Mouse (Mus musculus): ENCODE measurements around the gene Ifrd2. TPM values are rescaled to one million over a fixed set of nuclear protein-coding genes. Genes with fewer than 3 reads are reported as not detected.

Ifrd2 gene
- polyA plus RNA-seq, 1 experiment = 65.1 TPM

DNA sequence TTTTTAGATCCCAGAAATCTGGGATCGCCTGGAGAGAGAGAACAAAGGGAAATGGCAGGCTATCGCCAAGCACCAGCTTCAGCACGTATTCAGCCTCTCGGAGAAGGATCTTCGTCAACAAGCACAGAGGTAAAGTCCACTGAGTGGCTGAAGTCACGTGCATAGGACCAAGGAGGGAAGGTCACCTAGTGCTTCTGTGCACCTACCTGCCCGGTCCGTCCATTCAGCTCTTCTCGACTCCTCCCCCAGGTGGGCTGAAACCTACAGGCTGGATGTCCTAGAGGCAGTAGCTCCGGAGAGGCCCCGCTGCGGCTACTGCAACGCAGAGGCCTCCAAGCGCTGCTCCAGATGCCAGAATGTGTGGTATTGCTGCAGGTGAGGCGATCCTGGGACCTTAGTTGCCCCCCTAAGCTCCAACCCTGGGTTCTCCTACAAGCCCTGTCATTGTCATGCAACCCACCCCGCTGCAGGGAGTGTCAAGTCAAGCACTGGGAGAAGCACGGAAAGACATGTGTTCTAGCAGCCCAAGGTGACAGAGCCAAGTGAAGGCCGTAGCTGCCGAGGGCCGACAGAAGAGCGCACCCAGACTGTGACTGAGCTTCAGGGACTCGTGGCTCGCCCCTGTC is 36.8 kb upstream of the Ifrd2 start:
- no peaks in the 10 kb centered on the region for H3K27me3 ChIP-seq (ENCODE audit: control insufficient read depth, insufficient read depth, low read length)
- no peaks in the 10 kb centered on the region for H3K36me3 ChIP-seq (ENCODE audit: control insufficient read depth, insufficient read depth, low read length)
- peaks cover 61% of the 10 kb centered on the region for H3K4me1 ChIP-seq (replicated peaks; ENCODE audit: control insufficient read depth, insufficient read depth, low read length)
- 61% methylated on average over 23 of the region's 23 CpGs for WGBS
- peak overlapping the region; percentile 70 for H3K27ac ChIP-seq (ENCODE audit: control insufficient read depth, insufficient read depth, low read length)
- TF ChIP-seq POLR2A (IDR thresholded peaks at IDR 0.05; ENCODE audit: control insufficient read depth, extremely low read depth, insufficient read depth, low read length, poor library complexity) (peak; percentile 13; the same call in 1 of the 2 replicates), CTCF (IDR thresholded peaks at IDR 0.05; ENCODE audit: borderline replicate concordance, control insufficient read depth, extremely low read depth, insufficient read depth, low read length, poor library complexity) (no peak)
- H3K4me3 ChIP-seq (ENCODE audit: control insufficient read depth, insufficient read depth, low read length) = peak overlapping the region; percentile 53
- DNase-seq = no peak

DNA sequence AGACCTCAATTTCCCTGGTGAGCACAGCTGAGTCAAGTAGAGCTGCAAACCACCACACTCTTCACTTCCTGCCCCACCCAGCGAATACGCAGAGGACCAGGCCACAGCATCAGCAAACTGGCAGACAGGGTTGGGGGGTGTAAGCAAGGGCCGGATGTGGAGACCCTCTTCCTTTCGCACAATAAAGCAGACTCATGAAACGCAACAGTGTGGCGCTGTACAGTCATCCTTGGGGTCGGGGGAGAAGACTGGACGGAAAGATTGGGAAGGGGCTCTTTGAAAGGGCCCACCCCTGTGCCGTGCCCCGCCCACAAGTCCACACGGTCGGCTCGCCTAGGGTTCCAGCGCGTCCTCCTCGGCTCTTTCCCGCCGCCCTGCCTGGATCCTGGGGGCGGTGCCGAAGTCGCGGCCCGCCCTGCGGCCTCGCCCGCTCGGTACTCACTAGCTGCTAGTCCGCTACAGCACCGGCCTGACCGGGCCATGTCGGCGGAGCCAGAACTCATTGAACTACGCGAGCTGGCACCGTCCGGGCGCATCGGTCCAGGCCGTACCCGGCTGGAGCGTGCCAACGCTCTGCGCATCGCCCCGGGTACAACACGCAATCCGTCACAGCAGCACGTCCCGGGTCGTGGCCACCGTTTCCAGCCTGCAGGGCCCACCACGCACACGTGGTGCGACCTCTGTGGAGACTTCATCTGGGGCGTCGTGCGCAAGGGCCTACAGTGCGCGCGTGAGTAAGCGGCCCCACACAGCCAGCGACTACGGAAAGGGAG is 36.1 kb upstream of the Ifrd2 start, which contains the start of gene Rassf1:
TSS of gene Rassf1 (plus strand) at position 439 of the 773 bp plus-strand sequence.
- Histone ChIP-seq H3K4me3 (ENCODE audit: control insufficient read depth, insufficient read depth, low read length) (peak within 1 kb of the TSS; percentile 53), H3K36me3 (ENCODE audit: control insufficient read depth, insufficient read depth, low read length) (no peaks in the 10 kb centered on the region), H3K4me1 (replicated peaks; ENCODE audit: control insufficient read depth, insufficient read depth, low read length) (peaks cover 58% of the 10 kb centered on the region), H3K27me3 (ENCODE audit: control insufficient read depth, insufficient read depth, low read length) (no peaks in the 10 kb centered on the region), H3K27ac (ENCODE audit: control insufficient read depth, insufficient read depth, low read length) (peak within 1 kb of the TSS; percentile 70)
- TF ChIP-seq CTCF (IDR thresholded peaks at IDR 0.05; ENCODE audit: borderline replicate concordance, control insufficient read depth, extremely low read depth, insufficient read depth, low read length, poor library complexity) (0 out of 2 replicates have a peak, but pooled peaks have one; percentile 35), POLR2A (IDR thresholded peaks at IDR 0.05; ENCODE audit: control insufficient read depth, extremely low read depth, insufficient read depth, low read length, poor library complexity) (no peak)
- WGBS = 2% methylated on average over 63 of the region's 63 CpGs
- peak; percentile 80 for DNase-seq

DNA sequence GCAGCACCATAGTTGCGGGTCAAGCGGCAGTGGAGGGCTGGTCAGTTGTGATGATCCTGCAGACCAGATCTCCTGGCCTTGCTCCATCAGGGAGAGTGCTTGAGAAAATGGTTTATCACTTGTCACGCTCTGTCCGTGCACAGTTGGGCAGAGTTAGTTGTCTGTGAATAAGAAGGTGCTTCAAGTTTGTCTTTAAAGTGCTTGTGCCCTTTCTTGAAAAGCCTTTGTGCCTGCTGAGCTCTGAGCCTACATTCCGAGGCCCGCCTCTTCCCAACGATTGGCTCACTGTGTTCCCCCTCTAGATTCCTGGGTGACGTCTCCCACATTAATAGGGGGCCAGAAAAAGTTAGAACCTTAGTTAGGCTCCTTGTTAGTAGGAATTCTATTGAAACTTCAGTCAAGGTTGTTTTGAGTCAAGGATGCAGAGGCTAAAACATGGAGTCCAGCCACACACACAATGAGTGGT is 35.5 kb upstream of the Ifrd2 start:
- Histone ChIP-seq H3K27ac (ENCODE audit: control insufficient read depth, insufficient read depth, low read length) (peak overlapping the region; percentile 28; the same call in 1 of the 2 replicates), H3K4me1 (replicated peaks; ENCODE audit: control insufficient read depth, insufficient read depth, low read length) (peaks cover 57% of the 10 kb centered on the region), H3K27me3 (ENCODE audit: control insufficient read depth, insufficient read depth, low read length) (no peaks in the 10 kb centered on the region), H3K36me3 (ENCODE audit: control insufficient read depth, insufficient read depth, low read length) (no peaks in the 10 kb centered on the region; the same call in 1 of the 2 replicates), H3K4me3 (ENCODE audit: control insufficient read depth, insufficient read depth, low read length) (peak overlapping the region; percentile 53)
- WGBS = 45% methylated on average over 8 of the region's 8 CpGs
- DNase-seq = no peak
- TF ChIP-seq CTCF (IDR thresholded peaks at IDR 0.05; ENCODE audit: borderline replicate concordance, control insufficient read depth, extremely low read depth, insufficient read depth, low read length, poor library complexity) (no peak), POLR2A (IDR thresholded peaks at IDR 0.05; ENCODE audit: control insufficient read depth, extremely low read depth, insufficient read depth, low read length, poor library complexity) (no peak)

DNA sequence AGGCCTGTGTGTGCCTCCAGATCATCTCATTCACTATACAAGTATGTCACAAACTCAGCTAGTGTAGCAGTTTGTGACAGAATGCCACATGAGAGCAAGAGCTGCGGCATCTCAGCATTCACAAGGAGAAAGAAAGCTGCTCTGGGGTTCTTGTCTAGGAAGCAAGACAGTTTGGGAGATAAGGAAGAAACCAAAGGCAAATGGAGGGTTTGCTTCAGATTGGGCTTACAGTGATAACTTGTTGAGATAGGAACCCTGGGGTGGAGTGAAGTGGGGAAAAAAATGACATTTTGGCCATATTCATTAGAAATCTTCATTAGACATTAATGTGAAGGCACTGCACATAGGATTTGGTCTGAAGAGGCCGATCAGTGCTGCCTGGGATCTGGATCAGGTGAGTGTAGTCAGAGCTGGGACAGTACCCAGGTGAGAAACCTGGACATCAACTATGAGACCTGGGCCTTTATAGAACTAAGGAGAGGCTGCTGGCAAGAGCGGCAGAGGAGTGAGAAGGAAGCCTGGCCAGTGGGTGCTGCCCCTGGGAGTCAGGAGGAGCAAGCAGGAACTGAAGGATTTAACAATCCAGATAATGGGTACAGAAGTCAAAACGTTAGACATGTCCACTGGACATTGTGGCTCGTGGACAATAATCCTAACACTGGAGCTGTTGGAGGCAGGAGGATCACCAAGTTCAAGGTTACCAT is 34.6 kb upstream of the Ifrd2 start:
- WGBS = 89% methylated on average over 5 of the region's 5 CpGs
- TF ChIP-seq POLR2A (IDR thresholded peaks at IDR 0.05; ENCODE audit: control insufficient read depth, extremely low read depth, insufficient read depth, low read length, poor library complexity) = no peak
- no peak for TF ChIP-seq CTCF (IDR thresholded peaks at IDR 0.05; ENCODE audit: borderline replicate concordance, control insufficient read depth, extremely low read depth, insufficient read depth, low read length, poor library complexity)
- no peak overlapping the region for H3K4me3 ChIP-seq (ENCODE audit: control insufficient read depth, insufficient read depth, low read length)
- H3K4me1 ChIP-seq (replicated peaks; ENCODE audit: control insufficient read depth, insufficient read depth, low read length) = peaks cover 49% of the 10 kb centered on the region
- peaks cover 8% of the 10 kb centered on the region for H3K36me3 ChIP-seq (ENCODE audit: control insufficient read depth, insufficient read depth, low read length)
- DNase-seq = no peak
- H3K27ac ChIP-seq (ENCODE audit: control insufficient read depth, insufficient read depth, low read length) = no peak overlapping the region
- H3K27me3 ChIP-seq (ENCODE audit: control insufficient read depth, insufficient read depth, low read length) = no peaks in the 10 kb centered on the region

DNA sequence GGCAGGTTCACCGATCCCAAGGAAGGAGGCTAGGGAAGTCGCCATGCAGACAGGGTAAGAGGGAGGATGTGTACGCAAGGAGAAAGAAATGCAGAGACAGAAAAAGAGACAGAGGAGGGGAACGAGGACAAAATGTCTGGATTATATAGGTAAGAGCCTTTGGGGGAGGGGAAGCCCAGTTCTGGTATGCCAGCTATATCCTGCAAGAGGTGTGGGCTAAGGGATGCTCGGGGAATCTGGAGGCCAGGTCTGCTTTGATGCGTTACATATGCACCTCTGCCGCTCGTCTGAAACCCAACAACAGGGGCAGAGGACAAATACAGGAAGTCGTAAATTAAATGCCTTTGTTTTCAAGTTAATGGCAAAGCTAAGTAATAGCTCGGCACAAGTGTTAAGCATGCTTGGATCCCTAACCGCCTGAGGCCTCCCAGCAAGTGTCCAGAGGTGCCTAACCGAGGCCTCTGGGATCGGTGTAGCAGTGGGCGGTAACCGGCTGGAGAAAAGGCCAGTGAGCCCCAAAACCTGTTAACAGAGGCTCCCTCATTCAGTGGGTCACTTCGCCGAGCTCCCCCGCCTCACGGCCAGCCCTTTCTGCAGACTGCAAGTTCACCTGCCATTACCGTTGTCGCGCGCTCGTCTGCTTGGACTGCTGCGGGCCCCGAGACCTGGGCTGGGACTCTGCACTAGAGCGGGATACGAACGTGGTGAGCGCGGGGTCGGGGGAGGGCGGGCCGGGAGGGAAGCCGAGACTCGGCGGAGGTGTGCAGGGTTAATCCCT is 33.7 kb upstream of the Ifrd2 start:
- H3K27ac ChIP-seq (ENCODE audit: control insufficient read depth, insufficient read depth, low read length) = peak overlapping the region; percentile 75
- H3K36me3 ChIP-seq (ENCODE audit: control insufficient read depth, insufficient read depth, low read length) = peaks cover 17% of the 10 kb centered on the region
- no peaks in the 10 kb centered on the region for H3K27me3 ChIP-seq (ENCODE audit: control insufficient read depth, insufficient read depth, low read length)
- H3K4me1 ChIP-seq (replicated peaks; ENCODE audit: control insufficient read depth, insufficient read depth, low read length) = peaks cover 49% of the 10 kb centered on the region
- peak overlapping the region; percentile 71 for H3K4me3 ChIP-seq (ENCODE audit: control insufficient read depth, insufficient read depth, low read length)
- WGBS = 4% methylated on average over 37 of the region's 37 CpGs
- peak; percentile 59 for DNase-seq
- TF ChIP-seq POLR2A (IDR thresholded peaks at IDR 0.05; ENCODE audit: control insufficient read depth, extremely low read depth, insufficient read depth, low read length, poor library complexity) (no peak), CTCF (IDR thresholded peaks at IDR 0.05; ENCODE audit: borderline replicate concordance, control insufficient read depth, extremely low read depth, insufficient read depth, low read length, poor library complexity) (0 out of 2 replicates have a peak, but pooled peaks have one; percentile 13)

Measured in thymus, adult 2 months (tissue).